Mouse (Mus musculus): ENCODE results near the gene Slc35c2. TPM values are rescaled to one million over a fixed set of nuclear protein-coding genes. Genes with fewer than 3 reads are reported as not detected.

The Slc35c2 gene
- polyA plus RNA-seq, 1 experiment, result 46.5 TPM

DNA sequence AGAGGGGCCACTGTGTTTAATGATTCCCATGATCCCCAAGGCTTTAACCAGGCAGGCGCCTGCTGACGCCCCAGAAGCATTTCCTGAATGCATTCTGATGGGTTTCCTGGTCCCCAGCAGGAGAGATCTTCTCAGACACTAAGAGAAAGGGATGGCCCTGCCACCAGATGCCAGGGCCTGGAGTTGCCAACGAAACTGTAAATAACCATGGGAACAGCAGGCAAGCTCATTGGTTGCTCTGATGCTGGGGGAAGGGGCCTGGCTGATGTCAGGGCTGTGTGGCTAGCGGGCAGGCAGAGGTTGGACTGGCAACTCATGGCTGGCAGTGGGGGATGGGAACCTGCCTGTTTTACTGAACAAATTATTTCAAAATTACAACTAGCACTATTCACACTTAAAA is 14.1 kb downstream of the Slc35c2 start:
- H3K79me2 ChIP-seq (ENCODE audit: control insufficient read depth, insufficient read depth), result no peaks in the 10 kb centered on the region
- no peak overlapping the region for H3K4me3 ChIP-seq (ENCODE audit: insufficient read depth, poor library complexity, severe bottlenecking)
- no peak for TF ChIP-seq MAX (IDR thresholded peaks at IDR 0.05)
- no peak for TF ChIP-seq CEBPB (IDR thresholded peaks at IDR 0.05; ENCODE audit: low read depth)
- no peaks in the 10 kb centered on the region for H3K79me3 ChIP-seq (ENCODE audit: low read depth)
- H3ac ChIP-seq (ENCODE audit: control insufficient read depth, insufficient read length, low read depth), result no peak overlapping the region
- no peaks in the 10 kb centered on the region for H3K36me3 ChIP-seq (ENCODE audit: control insufficient read depth, insufficient read depth)
- H3K27me3 ChIP-seq (ENCODE audit: control insufficient read depth, insufficient read depth, insufficient read length), result peaks cover 9% of the 10 kb centered on the region

DNA sequence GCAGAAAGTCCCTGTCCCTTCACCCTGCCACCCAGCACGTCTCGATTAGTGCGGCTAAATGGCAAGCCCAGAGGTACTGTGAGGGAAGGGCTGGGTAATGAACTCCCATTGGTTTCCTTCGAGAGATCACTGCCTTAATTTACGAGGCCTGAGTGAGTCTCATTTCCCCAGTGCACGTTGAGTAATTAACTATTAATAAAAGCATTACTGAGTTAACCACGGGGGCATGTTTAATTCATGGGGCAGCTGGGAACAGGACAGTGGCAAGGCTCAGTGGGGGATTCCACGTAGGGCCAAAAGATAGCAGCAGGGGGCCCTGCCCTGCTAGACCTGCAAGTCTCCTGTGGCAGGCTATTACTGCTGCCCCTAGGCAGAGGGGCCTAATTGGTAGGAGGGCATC is 16.3 kb downstream of the Slc35c2 start:
- no peak for TF ChIP-seq CEBPB (IDR thresholded peaks at IDR 0.05; ENCODE audit: low read depth)
- no peak for TF ChIP-seq FOSL1 (IDR thresholded peaks at IDR 0.05; ENCODE audit: insufficient read depth, low read length, poor library complexity, severe bottlenecking)
- no peak for TF ChIP-seq MYOG (IDR thresholded peaks at IDR 0.05; ENCODE audit: control insufficient read depth, extremely low read depth, insufficient read length)
- TF ChIP-seq MYOD1 (IDR thresholded peaks at IDR 0.05; ENCODE audit: control insufficient read depth, insufficient read length, low read depth), result no peak
- TF ChIP-seq MAX (IDR thresholded peaks at IDR 0.05), result no peak
- no peak for TF ChIP-seq USF1 (IDR thresholded peaks at IDR 0.05; ENCODE audit: low read depth)
- TF ChIP-seq CTCF (IDR thresholded peaks at IDR 0.05; ENCODE audit: control insufficient read depth, insufficient read depth, insufficient read length), result no peak
- Histone ChIP-seq H3K79me3 (ENCODE audit: low read depth) (no peaks in the 10 kb centered on the region), H3K79me2 (ENCODE audit: control insufficient read depth, insufficient read depth) (no peaks in the 10 kb centered on the region), H3ac (ENCODE audit: control insufficient read depth, insufficient read length, low read depth) (no peak overlapping the region), H3K36me3 (ENCODE audit: control insufficient read depth, insufficient read depth) (no peaks in the 10 kb centered on the region), H3K4me3 (ENCODE audit: insufficient read depth, poor library complexity, severe bottlenecking) (no peak overlapping the region), H3K27me3 (ENCODE audit: control insufficient read depth, insufficient read depth, insufficient read length) (peaks cover 9% of the 10 kb centered on the region)

DNA sequence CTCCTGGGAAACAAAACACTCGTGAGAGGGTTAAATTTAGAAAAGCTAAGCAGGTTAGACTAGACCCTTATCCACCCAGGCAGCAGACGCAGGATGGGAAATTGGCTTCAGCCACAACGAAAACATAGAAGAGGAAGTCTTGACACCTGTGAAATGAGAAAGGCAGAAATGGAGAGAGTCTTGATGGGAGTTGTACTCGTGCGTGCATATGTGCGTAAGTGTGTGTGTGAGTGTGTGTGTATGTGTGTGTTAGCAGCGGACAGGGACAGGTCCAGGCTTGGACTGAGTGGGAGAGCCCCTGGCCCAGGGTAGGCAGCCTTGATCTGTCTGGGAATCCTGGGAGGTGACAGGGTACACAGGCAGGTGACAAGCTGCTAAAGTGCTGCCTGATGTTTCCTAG is 16.8 kb downstream of the Slc35c2 start:
- Histone ChIP-seq H3K27me3 (ENCODE audit: control insufficient read depth, insufficient read depth, insufficient read length) (peaks cover 9% of the 10 kb centered on the region), H3ac (ENCODE audit: control insufficient read depth, insufficient read length, low read depth) (no peak overlapping the region), H3K36me3 (ENCODE audit: control insufficient read depth, insufficient read depth) (no peaks in the 10 kb centered on the region), H3K4me3 (ENCODE audit: insufficient read depth, poor library complexity, severe bottlenecking) (no peak overlapping the region), H3K79me2 (ENCODE audit: control insufficient read depth, insufficient read depth) (no peaks in the 10 kb centered on the region), H3K79me3 (ENCODE audit: low read depth) (no peaks in the 10 kb centered on the region)
- no peak for TF ChIP-seq USF1 (IDR thresholded peaks at IDR 0.05; ENCODE audit: low read depth)
- TF ChIP-seq FOSL1 (IDR thresholded peaks at IDR 0.05; ENCODE audit: insufficient read depth, low read length, poor library complexity, severe bottlenecking), result no peak
- TF ChIP-seq CTCF (IDR thresholded peaks at IDR 0.05; ENCODE audit: control insufficient read depth, insufficient read depth, insufficient read length), result no peak

DNA sequence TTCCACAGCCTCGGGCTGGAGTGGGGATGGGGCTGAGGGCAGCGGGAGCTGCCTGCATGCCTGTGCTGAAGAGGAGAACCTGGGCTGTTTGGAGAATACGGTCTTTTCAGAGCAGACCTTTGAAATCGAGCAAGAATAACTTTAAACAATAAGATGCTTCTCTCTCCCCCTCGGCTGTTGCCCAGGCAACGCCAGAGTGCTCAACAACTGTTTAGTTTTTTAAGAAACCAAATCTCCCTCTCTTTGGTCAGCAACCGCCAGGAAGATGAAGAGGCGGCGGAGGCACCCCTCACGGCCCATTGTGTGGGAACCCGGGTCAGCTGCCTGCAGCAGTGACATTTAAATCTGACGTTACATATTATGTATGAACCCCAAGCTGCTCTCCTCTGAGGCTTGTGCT is 20.9 kb downstream of the Slc35c2 start:
- Histone ChIP-seq H3K27me3 (ENCODE audit: control insufficient read depth, insufficient read depth, insufficient read length) (peaks cover 6% of the 10 kb centered on the region), H3K79me2 (ENCODE audit: control insufficient read depth, insufficient read depth) (no peaks in the 10 kb centered on the region), H3K36me3 (ENCODE audit: control insufficient read depth, insufficient read depth) (no peaks in the 10 kb centered on the region), H3ac (ENCODE audit: control insufficient read depth, insufficient read length, low read depth) (no peak overlapping the region), H3K79me3 (ENCODE audit: low read depth) (no peaks in the 10 kb centered on the region), H3K4me3 (ENCODE audit: insufficient read depth, poor library complexity, severe bottlenecking) (no peak overlapping the region)
- TF ChIP-seq CTCF (IDR thresholded peaks at IDR 0.05; ENCODE audit: control insufficient read depth, insufficient read depth, insufficient read length) (no peak), MYOD1 (IDR thresholded peaks at IDR 0.05; ENCODE audit: control insufficient read depth, insufficient read length, low read depth) (no peak), USF1 (IDR thresholded peaks at IDR 0.05; ENCODE audit: low read depth) (no peak), MAX (IDR thresholded peaks at IDR 0.05) (no peak), CEBPB (IDR thresholded peaks at IDR 0.05; ENCODE audit: low read depth) (no peak), MYOG (IDR thresholded peaks at IDR 0.05; ENCODE audit: control insufficient read depth, extremely low read depth, insufficient read length) (no peak), FOSL1 (IDR thresholded peaks at IDR 0.05; ENCODE audit: insufficient read depth, low read length, poor library complexity, severe bottlenecking) (no peak)

DNA sequence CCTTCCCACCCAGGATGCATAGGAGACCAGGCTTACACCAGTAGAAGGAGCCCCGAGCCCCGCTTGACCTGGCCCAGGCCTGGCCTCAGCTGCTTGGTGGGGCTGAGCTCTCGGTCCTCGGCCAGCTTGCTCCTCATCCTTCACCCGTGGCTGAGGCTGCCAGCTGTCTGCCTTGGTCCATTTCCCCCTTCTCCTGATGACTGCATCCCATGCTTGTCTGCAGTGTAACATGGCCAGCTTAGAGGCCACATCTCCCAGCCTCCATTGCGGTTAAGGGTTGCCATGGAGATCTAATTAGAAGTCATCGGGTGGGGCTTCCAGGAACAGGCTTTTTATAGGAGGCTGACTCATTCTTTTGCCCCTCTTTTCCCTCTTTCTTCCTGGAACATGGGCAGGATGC is 23.8 kb downstream of the Slc35c2 start:
- TF ChIP-seq CEBPB (IDR thresholded peaks at IDR 0.05; ENCODE audit: low read depth) (no peak), MYOD1 (IDR thresholded peaks at IDR 0.05; ENCODE audit: control insufficient read depth, insufficient read length, low read depth) (peak; percentile 13), FOSL1 (IDR thresholded peaks at IDR 0.05; ENCODE audit: insufficient read depth, low read length, poor library complexity, severe bottlenecking) (no peak), USF1 (IDR thresholded peaks at IDR 0.05; ENCODE audit: low read depth) (no peak), MAX (IDR thresholded peaks at IDR 0.05) (no peak)
- Histone ChIP-seq H3K79me3 (ENCODE audit: low read depth) (no peaks in the 10 kb centered on the region), H3K4me3 (ENCODE audit: insufficient read depth, poor library complexity, severe bottlenecking) (no peak overlapping the region), H3K36me3 (ENCODE audit: control insufficient read depth, insufficient read depth) (no peaks in the 10 kb centered on the region), H3K79me2 (ENCODE audit: control insufficient read depth, insufficient read depth) (no peaks in the 10 kb centered on the region), H3K27me3 (ENCODE audit: control insufficient read depth, insufficient read depth, insufficient read length) (peaks cover 4% of the 10 kb centered on the region), H3ac (ENCODE audit: control insufficient read depth, insufficient read length, low read depth) (no peak overlapping the region)

DNA sequence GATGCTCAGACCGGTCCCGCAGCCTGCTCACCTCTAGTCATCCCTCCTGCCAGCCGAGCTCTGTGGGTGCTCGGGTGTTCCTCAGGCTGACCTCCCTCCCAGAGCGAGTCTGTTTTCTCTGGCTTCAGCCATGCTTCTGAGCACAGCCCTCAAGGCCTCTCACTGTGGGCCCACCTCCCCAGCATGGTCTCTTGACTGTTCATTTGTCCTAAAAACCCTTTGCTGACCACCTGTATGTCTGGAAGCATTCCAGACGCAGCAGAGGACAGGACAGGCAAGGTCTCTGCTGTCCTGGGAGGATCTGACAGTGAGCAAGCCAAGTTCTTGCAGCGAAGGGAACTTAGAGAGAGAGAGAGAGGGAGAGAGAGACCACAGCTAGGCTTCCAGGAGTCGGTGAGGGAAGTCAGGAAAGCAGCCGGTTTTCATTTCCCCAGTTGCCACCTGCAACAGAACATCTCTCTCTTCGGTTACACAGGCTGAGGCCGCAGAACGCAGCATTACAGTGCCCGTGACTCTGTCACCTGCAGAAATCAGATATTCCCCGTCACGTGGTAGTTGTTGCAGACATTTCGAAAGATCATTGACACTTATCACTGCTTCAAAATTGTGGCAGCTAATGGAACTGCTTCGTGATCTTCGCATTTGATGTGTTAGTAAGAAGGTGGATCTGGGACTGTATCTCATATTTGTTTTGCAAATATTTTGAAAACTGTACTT is 25.2 kb downstream of the Slc35c2 start:
- Histone ChIP-seq H3K79me2 (ENCODE audit: control insufficient read depth, insufficient read depth) (no peaks in the 10 kb centered on the region), H3K36me3 (ENCODE audit: control insufficient read depth, insufficient read depth) (no peaks in the 10 kb centered on the region), H3ac (ENCODE audit: control insufficient read depth, insufficient read length, low read depth) (no peak overlapping the region), H3K27me3 (ENCODE audit: control insufficient read depth, insufficient read depth, insufficient read length) (peaks cover 8% of the 10 kb centered on the region), H3K79me3 (ENCODE audit: low read depth) (no peaks in the 10 kb centered on the region), H3K4me3 (ENCODE audit: insufficient read depth, poor library complexity, severe bottlenecking) (no peak overlapping the region)
- no peak for TF ChIP-seq MYOG (IDR thresholded peaks at IDR 0.05; ENCODE audit: control insufficient read depth, extremely low read depth, insufficient read length)
- TF ChIP-seq MYOD1 (IDR thresholded peaks at IDR 0.05; ENCODE audit: control insufficient read depth, insufficient read length, low read depth), result no peak
- TF ChIP-seq FOSL1 (IDR thresholded peaks at IDR 0.05; ENCODE audit: insufficient read depth, low read length, poor library complexity, severe bottlenecking), result no peak
- no peak for TF ChIP-seq CTCF (IDR thresholded peaks at IDR 0.05; ENCODE audit: control insufficient read depth, insufficient read depth, insufficient read length)
- no peak for TF ChIP-seq USF1 (IDR thresholded peaks at IDR 0.05; ENCODE audit: low read depth)
- TF ChIP-seq MAX (IDR thresholded peaks at IDR 0.05), result no peak
- no peak for TF ChIP-seq CEBPB (IDR thresholded peaks at IDR 0.05; ENCODE audit: low read depth)
